Mouse (Mus musculus) MEL (cell line): ENCODE data around the gene Trpv4. TPM values are rescaled to one million over a fixed set of nuclear protein-coding genes. Genes with fewer than 3 reads are reported as not detected.
A peak's percentile ranks its signal among the peaks of the same experiment; 100 is the strongest.

Source experiments
- DNase-seq: peaks from one replicate; pipeline ENCODE4 v3.0.0; 2011; ENCODE audit warnings: low read depth, low spot score
- H3K27ac ChIP-seq: 2 replicates; pipeline ENCODE4 v1.5.1; 2012; ENCODE audit warnings: low read depth, mild to moderate bottlenecking, control low read depth, low read length, moderate library complexity; ENCODE audit not compliant: control insufficient read depth
- H3K27me3 ChIP-seq, 2 experiments: fragments of 150-350 bp in 1 of 2; sonication (generic) in 1 of 2; 2 replicates each; pipeline ENCODE4 v1.6.1; 2012; ENCODE audit warnings: low read length in 2 of 2, mild to moderate bottlenecking in 2 of 2, improper control_type of control experiment in 1 of 2, moderate library complexity in 1 of 2; ENCODE audit not compliant: insufficient read depth in 2 of 2, control insufficient read depth in 1 of 2
- H3K36me3 ChIP-seq, 2 experiments: 2 replicates each; pipeline ENCODE4 v1.6.1; 2012 to 2014; ENCODE audit warnings: low read length in 2 of 2, improper control_type of control experiment in 1 of 2, inconsistent platforms in 1 of 2, mild to moderate bottlenecking in 1 of 2; ENCODE audit not compliant: insufficient read depth in 2 of 2, control insufficient read depth in 1 of 2
- H3K4me1 ChIP-seq, 2 experiments: fragments of 150-350 bp in 1 of 2; sonication (generic) in 1 of 2; 2 replicates each; pipeline ENCODE4 v1.6.1; 2012; ENCODE audit warnings: low read length in 2 of 2, improper control_type of control experiment in 1 of 2, mild to moderate bottlenecking in 1 of 2; ENCODE audit not compliant: insufficient read depth in 2 of 2, control insufficient read depth in 1 of 2
- H3K4me3 ChIP-seq, 2 experiments: fragments of 150-350 bp in 1 of 2; sonication (generic) in 1 of 2; 2 replicates each; pipeline ENCODE4 v1.5.1; 2012; ENCODE audit warnings: low read depth in 2 of 2, low read length in 2 of 2, mild to moderate bottlenecking in 2 of 2, moderate library complexity in 2 of 2, control low read depth in 1 of 2, improper control_type of control experiment in 1 of 2; ENCODE audit not compliant: control insufficient read depth in 1 of 2, insufficient read depth in 1 of 2
- H3K79me2 ChIP-seq: 2 replicates; pipeline ENCODE4 v1.6.1; 2012; ENCODE audit warnings: mild to moderate bottlenecking, low read length, moderate library complexity; ENCODE audit not compliant: control insufficient read depth, poor library complexity, insufficient read depth
- H3K9ac ChIP-seq: 2 replicates; pipeline ENCODE4 v1.6.1; 2012; ENCODE audit warnings: low read depth, mild to moderate bottlenecking, control low read depth, low read length, moderate library complexity; ENCODE audit not compliant: control insufficient read depth, poor library complexity, severe bottlenecking
- H3K9me3 ChIP-seq: fragments of 150-350 bp; sonication (generic); replicated peaks from 2 replicates; pipeline ENCODE4 v1.6.1; 2012; ENCODE audit warnings: mild to moderate bottlenecking, low read length, improper control_type of control experiment, moderate library complexity; ENCODE audit not compliant: insufficient read depth
- BHLHE40 ChIP-seq: IDR thresholded peaks from 2 replicates; pipeline ENCODE4 v1.6.1; 2012; ENCODE audit warnings: low read depth, mild to moderate bottlenecking, inconsistent platforms, low read length, improper control_type of control experiment, borderline replicate concordance
- CHD2 ChIP-seq: IDR thresholded peaks from 2 replicates; pipeline ENCODE4 v1.6.1; 2011; ENCODE audit warnings: low read length, improper control_type of control experiment
- E2F4 ChIP-seq: IDR thresholded peaks from 2 replicates; pipeline ENCODE4 v1.6.1; 2011; ENCODE audit warnings: low read depth, low read length, improper control_type of control experiment, borderline replicate concordance
- ELF1 ChIP-seq: IDR thresholded peaks from 2 replicates; pipeline ENCODE4 v1.6.1; 2014; ENCODE audit warnings: low read depth, mild to moderate bottlenecking, inconsistent platforms, low read length, improper control_type of control experiment, moderate library complexity
- EP300 ChIP-seq, 2 experiments: IDR thresholded peaks; 2 replicates each; pipeline ENCODE4 v1.6.1; 2011; ENCODE audit warnings: improper control_type of control experiment in 2 of 2, low read length in 2 of 2, low read depth in 1 of 2, mild to moderate bottlenecking in 1 of 2
- ETS1 ChIP-seq: IDR thresholded peaks from 2 replicates; pipeline ENCODE4 v1.6.1; 2012; ENCODE audit warnings: low read depth, mild to moderate bottlenecking, inconsistent platforms, low read length, improper control_type of control experiment, moderate library complexity
- GATA1 ChIP-seq: IDR thresholded peaks from 2 replicates; pipeline ENCODE4 v1.6.1; 2011; ENCODE audit warnings: low read depth, low read length, improper control_type of control experiment
- HCFC1 ChIP-seq: IDR thresholded peaks from 2 replicates; pipeline ENCODE4 v1.6.1; 2012; ENCODE audit warnings: low read depth, mild to moderate bottlenecking, inconsistent platforms, low read length, improper control_type of control experiment, moderate library complexity
- JUND ChIP-seq: IDR thresholded peaks from 2 replicates; pipeline ENCODE4 v1.6.1; 2011; ENCODE audit warnings: low read depth, mild to moderate bottlenecking, improper control_type of control experiment, low read length
- MAZ ChIP-seq: IDR thresholded peaks from 2 replicates; pipeline ENCODE4 v1.6.1; 2012; ENCODE audit warnings: low read depth, mild to moderate bottlenecking, inconsistent platforms, low read length, improper control_type of control experiment
- MEF2A ChIP-seq: IDR thresholded peaks from 2 replicates; pipeline ENCODE4 v1.6.1; 2014; ENCODE audit warnings: low read depth, mild to moderate bottlenecking, inconsistent platforms, low read length, improper control_type of control experiment; ENCODE audit not compliant: poor library complexity, insufficient replicate concordance, severe bottlenecking; ENCODE audit errors: extremely low read depth
- MXI1 ChIP-seq: IDR thresholded peaks from 2 replicates; pipeline ENCODE4 v1.6.1; 2011; ENCODE audit warnings: mild to moderate bottlenecking, low read depth, low read length, improper control_type of control experiment
- MYB ChIP-seq: IDR thresholded peaks from 2 replicates; pipeline ENCODE4 v1.6.1; 2011; ENCODE audit warnings: mild to moderate bottlenecking, low read depth, low read length, improper control_type of control experiment
- NRF1 ChIP-seq: IDR thresholded peaks from 2 replicates; pipeline ENCODE4 v1.6.1; 2014; ENCODE audit warnings: low read depth, mild to moderate bottlenecking, inconsistent platforms, low read length, improper control_type of control experiment, moderate library complexity; ENCODE audit not compliant: poor library complexity, insufficient read depth, severe bottlenecking
- RAD21 ChIP-seq: IDR thresholded peaks from 2 replicates; pipeline ENCODE4 v1.6.1; 2011; ENCODE audit warnings: mild to moderate bottlenecking, low read depth, low read length, improper control_type of control experiment
- SIN3A ChIP-seq: IDR thresholded peaks from 2 replicates; pipeline ENCODE4 v1.6.1; 2012; ENCODE audit warnings: low read length, improper control_type of control experiment, inconsistent platforms
- SMC3 ChIP-seq: IDR thresholded peaks from 2 replicates; pipeline ENCODE4 v1.6.1; 2011; ENCODE audit warnings: low read depth, low read length, improper control_type of control experiment
- TBP ChIP-seq: IDR thresholded peaks from 2 replicates; pipeline ENCODE4 v1.8.0; 2011; ENCODE audit warnings: low read depth, low read length, improper control_type of control experiment
- TCF12 ChIP-seq: IDR thresholded peaks from 2 replicates; pipeline ENCODE4 v1.6.1; 2014; ENCODE audit warnings: low read depth, mild to moderate bottlenecking, inconsistent platforms, low read length, improper control_type of control experiment, moderate library complexity
- UBTF ChIP-seq: IDR thresholded peaks from 2 replicates; pipeline ENCODE4 v1.6.1; 2012; ENCODE audit warnings: low read depth, mild to moderate bottlenecking, inconsistent platforms, low read length, improper control_type of control experiment, moderate library complexity, borderline replicate concordance; ENCODE audit not compliant: insufficient read depth
- USF2 ChIP-seq, 2 experiments: IDR thresholded peaks; 2 replicates each; pipeline ENCODE4 v1.6.1; 2011 to 2012; ENCODE audit warnings: improper control_type of control experiment in 2 of 2, low read length in 2 of 2, borderline replicate concordance in 1 of 2, inconsistent platforms in 1 of 2, low read depth in 1 of 2, mild to moderate bottlenecking in 1 of 2; ENCODE audit not compliant: insufficient read depth in 1 of 2
- ZC3H11A ChIP-seq: IDR thresholded peaks from 2 replicates; pipeline ENCODE4 v1.6.1; 2012; ENCODE audit warnings: low read depth, mild to moderate bottlenecking, inconsistent platforms, low read length, improper control_type of control experiment
- ZNF384 ChIP-seq: IDR thresholded peaks from 2 replicates; pipeline ENCODE4 v1.6.1; 2012; ENCODE audit warnings: low read depth, mild to moderate bottlenecking, inconsistent platforms, low read length, improper control_type of control experiment
- polyA plus RNA-seq, 2 experiments: library from polyadenylated mRNA; stranded (reverse) in 1 of 2; unstranded in 1 of 2; fragments of >175 nt in 1 of 2; fragments of >200 nt in 1 of 2; gene quantifications; 2 replicates each; pipeline versions ENCODE4 v1.2.1 to v1.2.4; 2012; ENCODE audit warnings: low replicate concordance in 2 of 2, low read depth in 1 of 2; ENCODE audit not compliant: insufficient read length in 2 of 2, insufficient read depth in 1 of 2, missing spikeins in 1 of 2
- total RNA-seq: library from RNA; depleted of rRNA; stranded (reverse); fragments of 300-350 nt; gene quantifications from 2 replicates; pipeline ENCODE4 v1.2.3, GENCODE M21; 2012

The Trpv4 gene
- total and polyA plus RNA-seq, 3 experiments, result 0.29 TPM; not detected in 2

DNA sequence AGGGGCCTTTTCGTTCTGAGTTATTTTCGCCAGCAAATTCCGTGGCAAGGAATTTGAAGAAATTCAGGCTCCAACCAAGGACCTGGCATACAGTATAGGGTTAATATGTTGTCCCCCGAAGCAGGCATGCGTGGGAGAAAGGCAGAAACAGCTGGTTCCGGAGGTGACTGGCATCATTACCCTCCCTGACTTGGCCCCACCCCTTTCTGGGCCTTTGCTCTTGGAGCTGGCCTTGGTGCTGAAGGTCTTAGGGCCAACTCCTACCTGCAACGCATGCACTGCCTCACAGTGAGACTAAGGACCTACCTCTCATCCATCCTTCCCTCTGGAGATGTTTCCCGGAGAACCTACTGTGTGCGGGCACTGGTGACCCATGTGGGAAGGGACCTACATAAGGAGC lies 70.3 kb downstream of the Trpv4 start:
- H3K27ac ChIP-seq, result no peak overlapping the region
- peak; percentile 84 for DNase-seq
- peaks cover 0 to 17% of the 10 kb centered on the region in 2 experiments; a peak in 2 of 4 replicates for H3K36me3 ChIP-seq
- no peaks in the 10 kb centered on the region for H3K9me3 ChIP-seq
- TF ChIP-seq USF2 (IDR thresholded peaks at IDR 0.05; ENCODE audit: borderline replicate concordance in 1 of 2, insufficient read depth in 1 of 2, low read depth in 1 of 2, low read length in 2 of 2), result no peak
- peak; percentile 48; the same call in 1 of the 2 replicates for TF ChIP-seq ETS1
- TF ChIP-seq EP300 (IDR thresholded peaks at IDR 0.05; ENCODE audit: low read depth in 1 of 2, low read length in 2 of 2), result peak in 1 of 2 experiments; percentile 40; a peak in 1 of 4 replicates
- peak; percentile 96 for TF ChIP-seq SIN3A
- peak; percentile 75; the same call in 1 of the 2 replicates for TF ChIP-seq MAZ
- no peak for TF ChIP-seq HCFC1
- no peak for TF ChIP-seq TBP
- TF ChIP-seq ZNF384, result no peak
- no peak for TF ChIP-seq MYB
- TF ChIP-seq CHD2, result no peak
- TF ChIP-seq ZC3H11A, result no peak
- no peak for TF ChIP-seq BHLHE40
- no peak for TF ChIP-seq GATA1
- TF ChIP-seq TCF12, result no peak
- TF ChIP-seq MEF2A, result no peak
- no peak for TF ChIP-seq E2F4
- no peak for TF ChIP-seq UBTF
- TF ChIP-seq MXI1, result peak; percentile 83
- 0 out of 2 replicates have a peak, but pooled peaks have one; percentile 15 for TF ChIP-seq NRF1
- no peak for TF ChIP-seq SMC3
- TF ChIP-seq RAD21, result no peak
- TF ChIP-seq ELF1, result no peak
- TF ChIP-seq JUND, result no peak
- H3K79me2 ChIP-seq, result no peaks in the 10 kb centered on the region
- no peak overlapping the region for H3K9ac ChIP-seq
- H3K4me3 ChIP-seq, result no peak overlapping the region
- peaks cover 0 to 35% of the 10 kb centered on the region in 2 experiments; a peak in 3 of 4 replicates for H3K4me1 ChIP-seq
- no peaks in the 10 kb centered on the region for H3K27me3 ChIP-seq
